Mouse (Mus musculus) kidney, adult 2 months (tissue): ENCODE results near the gene Slc6a19.

Source experiments
- CTCF ChIP-seq: fragments of 200-500 bp; conservative IDR thresholded peaks from 2 replicates; pipeline ENCODE4 v1.5.1; 2011; ENCODE audit warnings: low read depth, mild to moderate bottlenecking, control low read depth, low read length, moderate library complexity, mixed read lengths; ENCODE audit not compliant: insufficient read depth, insufficient read length
- POLR2A ChIP-seq: fragments of 200-500 bp; IDR thresholded peaks from one replicate; pipeline ENCODE4 v1.6.1; 2011; ENCODE audit warnings: low read depth, low read length, control low read depth

GRCm38 (mm10) chr13:73735928-73736327, 31.3 kb upstream of the Slc6a19 start:
- TF ChIP-seq CTCF (no peak), POLR2A (no peak)
